Mouse (Mus musculus) kidney, adult 2 months (tissue): ENCODE results near the gene Vmn2r111. TPM values are rescaled to one million over a fixed set of nuclear protein-coding genes. Genes with fewer than 3 reads are reported as not detected.
"Not testable (repeated sequence)": the region's sequence is repeated elsewhere in the genome, so short reads cannot be mapped to it uniquely, and the experiment has no call there.

Experiments used
- DNase-seq: peaks from one replicate; pipeline ENCODE4 v3.0.0; 2021
- H3K27ac ChIP-seq: fragments of 200-500 bp; 2 replicates; pipeline ENCODE4 v1.5.1; 2012; ENCODE audit warnings: low read depth, low read length, control low read depth, inconsistent platforms; ENCODE audit not compliant: insufficient read depth
- H3K27me3 ChIP-seq: fragments of 200-500 bp; replicated peaks from 2 replicates; pipeline ENCODE4 v1.6.1; 2012; ENCODE audit warnings: mild to moderate bottlenecking, moderate library complexity, low read length, inconsistent platforms; ENCODE audit not compliant: control insufficient read depth, insufficient read depth
- H3K36me3 ChIP-seq: fragments of 200-500 bp; 2 replicates; pipeline ENCODE4 v1.6.1; 2012; ENCODE audit warnings: mild to moderate bottlenecking, moderate library complexity, low read length, inconsistent platforms; ENCODE audit not compliant: control insufficient read depth, insufficient read depth
- H3K4me1 ChIP-seq: fragments of 200-500 bp; 2 replicates; pipeline ENCODE4 v1.6.1; 2011; ENCODE audit warnings: low read length; ENCODE audit not compliant: control insufficient read depth, insufficient read depth
- H3K4me3 ChIP-seq: fragments of 200-500 bp; 2 replicates; pipeline ENCODE4 v1.5.1; 2011; ENCODE audit warnings: mild to moderate bottlenecking, low read depth, low read length, control low read depth; ENCODE audit not compliant: insufficient read depth
- CTCF ChIP-seq: fragments of 200-500 bp; conservative IDR thresholded peaks from 2 replicates; pipeline ENCODE4 v1.5.1; 2011; ENCODE audit warnings: low read depth, mild to moderate bottlenecking, control low read depth, low read length, moderate library complexity, mixed read lengths; ENCODE audit not compliant: insufficient read depth, insufficient read length
- POLR2A ChIP-seq: fragments of 200-500 bp; IDR thresholded peaks from one replicate; pipeline ENCODE4 v1.6.1; 2011; ENCODE audit warnings: low read depth, low read length, control low read depth
- WGBS: fragments of 180-500 bp; shearing (Covaris S2); methylation state at CpG from one replicate; pipeline ENCODE4 v1.1.7; 2018; 5-methylcytosine and 5-hydroxymethylcytosine counted together
- polyA plus RNA-seq: library from polyadenylated mRNA; depleted of rRNA; stranded (reverse); fragments of >200 nt; gene quantifications from 2 replicates; pipeline ENCODE4 v1.2.3, GENCODE M21; 2012; rRNA removed

Vmn2r111 gene
- not detected in 2 replicates for polyA plus RNA-seq

GRCm38 (mm10) chr17:22573382-22573781 lies at the start of gene Vmn2r111:
Gene Vmn2r111, minus strand, starts transcription at chr17:22573482.
- H3K4me3 ChIP-seq, H3K4me1 ChIP-seq, H3K27ac ChIP-seq, DNase-seq, H3K27me3 ChIP-seq, H3K36me3 ChIP-seq: not testable (repeated sequence)
- WGBS: 58% methylated on average over 1 of the region's 1 CpGs

GRCm38 (mm10) chr17:22600651-22601050 lies 27.4 kb upstream of the Vmn2r111 start, which contains the start of gene Vmn2r112:
Gene Vmn2r112, plus strand, starts transcription at chr17:22600951.
- H3K4me1 ChIP-seq, H3K27ac ChIP-seq, H3K27me3 ChIP-seq, DNase-seq, H3K4me3 ChIP-seq, H3K36me3 ChIP-seq: not testable (repeated sequence)

GRCm38 (mm10) chr17:22520467-22520866 lies 52.8 kb downstream of the Vmn2r111 start:
- not testable (repeated sequence) for H3K4me1 ChIP-seq, H3K36me3 ChIP-seq, DNase-seq, H3K4me3 ChIP-seq, H3K27me3 ChIP-seq, H3K27ac ChIP-seq
- 85% methylated on average over 7 of the region's 7 CpGs for WGBS

GRCm38 (mm10) chr17:22520037-22520436 lies 53.2 kb downstream of the Vmn2r111 start:
- not testable (repeated sequence) for DNase-seq, H3K36me3 ChIP-seq, H3K27me3 ChIP-seq, H3K4me1 ChIP-seq, H3K4me3 ChIP-seq, H3K27ac ChIP-seq
- 73% methylated on average over 3 of the region's 3 CpGs for WGBS

- no peak overlapping the region for H3K4me3 ChIP-seq
Measured at GRCm38 (mm10) chr17:22497120-22497519, 76.2 kb downstream of the Vmn2r111 start.

More at GRCm38 (mm10) chr17:22497120-22497519, 76.2 kb downstream of the Vmn2r111 start:
- no peaks in the 10 kb centered on the region for H3K36me3 ChIP-seq
- TF ChIP-seq CTCF: no peak
- TF ChIP-seq POLR2A: no peak
- 72% methylated on average over 4 of the region's 4 CpGs for WGBS
- H3K27ac ChIP-seq: no peak overlapping the region
- no peaks in the 10 kb centered on the region for H3K27me3 ChIP-seq
- H3K4me1 ChIP-seq: no peaks in the 10 kb centered on the region
- DNase-seq: no peak

Other genes starting within 250 kb of the Vmn2r111 start
- 2.2 and 2.3 TPM in 2 replicates for gene Zfp944, start 212.1 kb downstream of the Vmn2r111 start, polyA plus RNA-seq
- 0.86 and 0.92 TPM in 2 replicates for gene Zfp758, start 212.0 kb downstream of the Vmn2r111 start, polyA plus RNA-seq
- 3.6 and 4.3 TPM in 2 replicates for gene Zfp946, start 149.3 kb downstream of the Vmn2r111 start, polyA plus RNA-seq
- not detected in 2 replicates for gene Vmn2r112, start 27.5 kb upstream of the Vmn2r111 start, polyA plus RNA-seq